Mouse (Mus musculus) liver, adult 2 months (tissue): ENCODE measurements around the gene Ctnnal1. TPM values are rescaled to one million over a fixed set of nuclear protein-coding genes. Genes with fewer than 3 reads are reported as not detected.
A peak's percentile ranks its signal among the peaks of the same experiment; 100 is the strongest.

Experiments used
- DNase-seq: peaks from one replicate; pipeline ENCODE4 v3.0.0-alpha.2; 2011; ENCODE audit warnings: low read depth, low spot score; ENCODE audit errors: extremely low read depth
- H3K27ac ChIP-seq: fragments of 200-500 bp; replicated peaks from 2 replicates; pipeline ENCODE4 v1.5.1; 2012; ENCODE audit warnings: low read depth, mild to moderate bottlenecking, control low read depth, inconsistent platforms, low read length; ENCODE audit not compliant: insufficient read depth
- H3K27me3 ChIP-seq: fragments of 200-500 bp; 2 replicates; pipeline ENCODE4 v1.6.1; 2012; ENCODE audit warnings: mild to moderate bottlenecking, moderate library complexity, low read length, inconsistent platforms; ENCODE audit not compliant: control insufficient read depth, insufficient read depth
- H3K36me3 ChIP-seq: fragments of 200-500 bp; 2 replicates; pipeline ENCODE4 v1.6.1; 2012; ENCODE audit warnings: low read length, inconsistent platforms; ENCODE audit not compliant: control insufficient read depth, insufficient read depth
- H3K4me1 ChIP-seq: fragments of 200-500 bp; 2 replicates; pipeline ENCODE4 v1.6.1; 2011; ENCODE audit warnings: low read length; ENCODE audit not compliant: control insufficient read depth, insufficient read depth
- H3K4me3 ChIP-seq: fragments of 200-500 bp; 2 replicates; pipeline ENCODE4 v1.5.1; 2011; ENCODE audit warnings: low read depth, mild to moderate bottlenecking, control low read depth, low read length, moderate library complexity; ENCODE audit not compliant: insufficient read depth
- H3K79me2 ChIP-seq: fragments of 200-500 bp; 2 replicates; pipeline ENCODE4 v1.6.1; 2012; ENCODE audit warnings: inconsistent platforms, mild to moderate bottlenecking, low read length, moderate library complexity; ENCODE audit not compliant: control insufficient read depth, insufficient read depth
- H3K9ac ChIP-seq: fragments of 200-500 bp; 2 replicates; pipeline ENCODE4 v1.6.1; 2012; ENCODE audit warnings: low read depth, mild to moderate bottlenecking, control low read depth, inconsistent platforms, low read length
- CTCF ChIP-seq: fragments of 200-500 bp; IDR thresholded peaks from 2 replicates; pipeline ENCODE4 v1.5.1; 2011; ENCODE audit warnings: low read depth, low read length, control low read depth
- POLR2A ChIP-seq: fragments of 200-500 bp; IDR thresholded peaks from 2 replicates; pipeline ENCODE4 v1.6.1; 2011; ENCODE audit warnings: low read length, control low read depth; ENCODE audit not compliant: insufficient read depth; ENCODE audit errors: extremely low read depth
- WGBS: fragments of 180-500 bp; shearing (Covaris S2); methylation state at CpG from one replicate; pipeline ENCODE4 v1.1.7; 2018; 5-methylcytosine and 5-hydroxymethylcytosine counted together
- polyA plus RNA-seq: library from polyadenylated mRNA; depleted of rRNA; stranded (reverse); fragments of >200 nt; gene quantifications from 2 replicates; pipeline ENCODE4 v1.2.3, GENCODE M21; 2012
- total RNA-seq: library from RNA; depleted of rRNA; stranded (reverse); fragments of >200 nt; gene quantifications from 2 replicates; pipeline ENCODE4 v1.2.3, GENCODE M21; 2014

The Ctnnal1 gene
- total and polyA plus RNA-seq, 2 experiments, result 1.5 to 3.9 TPM

GRCm38 (mm10) chr4:56867761-56868160, 2.8 kb upstream of the Ctnnal1 start:
- no peak for TF ChIP-seq CTCF
- no peak for TF ChIP-seq POLR2A
- DNase-seq, result no peak
- WGBS, result 94% methylated on average over 5 of the region's 5 CpGs

GRCm38 (mm10) chr4:56865971-56866370, 983 bp upstream of the Ctnnal1 start:
- Histone ChIP-seq H3K27ac (no peak overlapping the region), H3K27me3 (no peaks in the 10 kb centered on the region), H3K4me3 (no peak overlapping the region), H3K36me3 (peaks cover 3% of the 10 kb centered on the region; the same call in 1 of the 2 replicates), H3K79me2 (no peaks in the 10 kb centered on the region), H3K9ac (no peak overlapping the region), H3K4me1 (peaks cover 5% of the 10 kb centered on the region)
- TF ChIP-seq POLR2A, result no peak
- no peak for TF ChIP-seq CTCF
- DNase-seq, result no peak
- 79% methylated on average over 4 of the region's 4 CpGs for WGBS

More at GRCm38 (mm10) chr4:56867761-56868160, 2.8 kb upstream of the Ctnnal1 start:
- H3K4me1 ChIP-seq, result peaks cover 5% of the 10 kb centered on the region
- peaks cover 4% of the 10 kb centered on the region; the same call in 1 of the 2 replicates for H3K36me3 ChIP-seq
- no peak overlapping the region for H3K9ac ChIP-seq
- H3K27ac ChIP-seq, result no peak overlapping the region
- H3K79me2 ChIP-seq, result no peaks in the 10 kb centered on the region
- H3K4me3 ChIP-seq, result no peak overlapping the region
- H3K27me3 ChIP-seq, result no peaks in the 10 kb centered on the region

- no peak for TF ChIP-seq POLR2A
- no peak for TF ChIP-seq CTCF
- DNase-seq, result peak; percentile 11
- Histone ChIP-seq H3K36me3 (peaks cover 2% of the 10 kb centered on the region; the same call in 1 of the 2 replicates), H3K27ac (peak overlapping the region; percentile 42; the same call in 1 of the 2 replicates), H3K79me2 (no peaks in the 10 kb centered on the region), H3K4me3 (peak overlapping the region; percentile 95), H3K27me3 (no peaks in the 10 kb centered on the region), H3K9ac (peak overlapping the region; percentile 87), H3K4me1 (peaks cover 5% of the 10 kb centered on the region)
- under 1% methylated on average over 49 of the region's 49 CpGs for WGBS
Observed at GRCm38 (mm10) chr4:56864417-56865001, 479 bp downstream of the Ctnnal1 start.

GRCm38 (mm10) chr4:56864016-56864415, 972 bp downstream of the Ctnnal1 start:
- Histone ChIP-seq H3K27me3 (no peaks in the 10 kb centered on the region), H3K9ac (peak overlapping the region; percentile 87), H3K36me3 (peaks cover 2% of the 10 kb centered on the region; the same call in 1 of the 2 replicates), H3K27ac (no peak overlapping the region), H3K4me1 (peaks cover 5% of the 10 kb centered on the region), H3K79me2 (no peaks in the 10 kb centered on the region), H3K4me3 (peak overlapping the region; percentile 95)
- no peak for TF ChIP-seq CTCF
- no peak for TF ChIP-seq POLR2A
- 59% methylated on average over 4 of the region's 4 CpGs for WGBS
- no peak for DNase-seq

GRCm38 (mm10) chr4:56861551-56861950, 3.4 kb downstream of the Ctnnal1 start:
- Histone ChIP-seq H3K27ac (no peak overlapping the region), H3K36me3 (no peaks in the 10 kb centered on the region), H3K9ac (no peak overlapping the region), H3K4me3 (no peak overlapping the region), H3K27me3 (no peaks in the 10 kb centered on the region), H3K4me1 (peaks cover 5% of the 10 kb centered on the region), H3K79me2 (no peaks in the 10 kb centered on the region)
- 90% methylated on average over 4 of the region's 4 CpGs for WGBS
- TF ChIP-seq CTCF, result no peak
- TF ChIP-seq POLR2A, result no peak
- no peak for DNase-seq

- no peak overlapping the region for H3K27ac ChIP-seq
- H3K79me2 ChIP-seq, result no peaks in the 10 kb centered on the region
- no peak for TF ChIP-seq CTCF
- TF ChIP-seq POLR2A, result no peak
- no peaks in the 10 kb centered on the region for H3K4me1 ChIP-seq
- H3K27me3 ChIP-seq, result no peaks in the 10 kb centered on the region
- H3K9ac ChIP-seq, result no peak overlapping the region
- no peaks in the 10 kb centered on the region for H3K36me3 ChIP-seq
- no peak for DNase-seq
- H3K4me3 ChIP-seq, result no peak overlapping the region
- WGBS, result 75% methylated on average over 9 of the region's 9 CpGs
Observed at GRCm38 (mm10) chr4:56858733-56859132, 6.3 kb downstream of the Ctnnal1 start.
